Mouse (Mus musculus) T-cell, adult 2 months (primary cell): ENCODE data around the gene Ins1.

Experiments
- DNase-seq: peaks from one replicate; pipeline ENCODE4 v3.0.0; 2022; ENCODE audit warnings: low spot score

The Ins1 gene

DNA sequence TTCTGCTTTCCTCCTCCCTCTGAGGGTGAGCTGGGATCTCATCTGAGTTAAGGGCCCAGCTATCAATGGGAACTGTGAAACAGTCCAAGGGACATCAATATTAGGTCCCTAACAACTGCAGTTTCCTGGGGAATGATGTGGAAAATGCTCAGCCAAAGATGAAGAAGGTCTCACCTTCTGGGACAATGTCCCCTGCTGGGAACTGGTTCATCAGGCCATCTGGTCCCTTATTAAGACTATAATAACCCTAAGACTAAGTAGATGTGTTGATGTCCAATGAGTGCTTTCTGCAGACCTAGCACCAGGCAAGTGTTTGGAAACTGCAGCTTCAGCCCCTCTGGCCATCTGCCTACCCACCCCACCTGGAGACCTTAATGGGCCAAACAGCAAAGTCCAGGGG lies at the start of gene Ins1:
Gene Ins1, plus strand, starts transcription at position 301 of the 400 bp plus-strand sequence.
- no peak for DNase-seq
